Mouse (Mus musculus) large intestine, adult 2 months (tissue): ENCODE measurements at regions not wholly inside any gene's neighbourhood (a gene's known extent, or its start where the extent isn't known, plus 50 kb on each side); places are given as distances from the start of the nearest gene placed in this dataset.

Source experiments
- DNase-seq: peaks from one replicate; pipeline ENCODE4 v3.0.0-alpha.2; 2012; ENCODE audit warnings: low read depth, low spot score
- WGBS: fragments of 180-500 bp; shearing (Covaris S2); methylation state at CpG from one replicate; pipeline ENCODE4 v1.1.7; 2018; 5-methylcytosine and 5-hydroxymethylcytosine counted together

DNA sequence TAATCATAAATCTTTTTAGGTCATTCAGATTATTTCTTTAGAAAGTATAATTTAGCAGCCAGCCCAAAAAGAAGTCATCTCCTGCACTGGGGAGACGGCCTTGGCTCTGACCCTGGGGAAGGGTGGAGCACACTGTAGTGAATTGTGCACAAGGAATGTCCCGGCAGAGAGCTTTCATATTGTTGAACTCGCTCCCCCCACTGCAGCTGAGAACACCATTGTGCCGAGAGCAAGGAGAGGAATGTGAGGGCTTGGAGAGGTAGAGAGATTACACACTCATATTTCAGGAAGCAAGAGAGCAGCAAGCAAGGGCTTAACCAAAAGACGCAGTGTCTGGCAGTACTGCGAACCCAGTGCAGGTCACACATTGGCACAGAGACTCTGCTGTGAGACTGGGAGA, 216.8 kb downstream of the Zfp36l1 start:
- 11% methylated on average over 6 of the region's 6 CpGs for WGBS
- no peak for DNase-seq

DNA sequence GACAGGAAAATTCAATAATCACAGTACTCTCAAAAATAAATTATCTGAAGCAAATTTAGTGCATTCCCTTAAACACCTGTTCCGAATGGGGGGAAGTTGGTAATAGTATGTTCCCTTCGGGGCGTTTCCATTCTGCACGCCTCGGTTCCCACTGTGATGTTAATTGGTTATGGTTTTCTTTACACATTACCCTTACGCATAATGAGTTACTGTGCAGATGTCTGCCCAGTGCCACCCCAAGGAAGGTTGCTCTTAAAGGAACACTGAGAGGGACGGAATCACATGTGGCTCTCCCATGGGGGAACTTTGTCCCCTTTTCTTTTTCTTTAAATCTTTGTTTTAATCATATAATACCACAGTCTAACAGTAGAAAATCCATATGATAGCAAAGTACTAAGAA, 217.5 kb downstream of the Zfp36l1 start:
- 28% methylated on average over 7 of the region's 7 CpGs for WGBS
- DNase-seq = no peak

DNA sequence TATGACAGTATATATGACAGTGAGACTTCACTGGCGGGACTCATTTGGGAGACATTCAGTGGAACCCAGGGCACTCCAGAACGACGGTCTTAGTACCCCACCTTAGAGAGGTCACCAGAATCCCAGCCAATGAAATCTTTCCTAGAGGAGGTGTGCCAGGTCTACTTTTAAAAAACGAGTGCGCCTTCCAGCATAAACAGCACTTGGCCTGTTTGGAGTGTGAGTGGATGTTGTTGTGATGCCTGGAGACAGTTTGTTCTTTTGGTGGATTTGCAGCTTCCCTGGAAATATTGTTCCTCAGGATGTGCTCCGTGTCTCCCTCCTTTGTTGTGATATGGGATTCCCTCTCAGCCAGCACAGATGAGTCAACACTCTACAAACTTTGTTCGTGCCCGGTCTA, 219.9 kb downstream of the Zfp36l1 start:
- DNase-seq = no peak
- WGBS = 79% methylated on average over 8 of the region's 8 CpGs

DNA sequence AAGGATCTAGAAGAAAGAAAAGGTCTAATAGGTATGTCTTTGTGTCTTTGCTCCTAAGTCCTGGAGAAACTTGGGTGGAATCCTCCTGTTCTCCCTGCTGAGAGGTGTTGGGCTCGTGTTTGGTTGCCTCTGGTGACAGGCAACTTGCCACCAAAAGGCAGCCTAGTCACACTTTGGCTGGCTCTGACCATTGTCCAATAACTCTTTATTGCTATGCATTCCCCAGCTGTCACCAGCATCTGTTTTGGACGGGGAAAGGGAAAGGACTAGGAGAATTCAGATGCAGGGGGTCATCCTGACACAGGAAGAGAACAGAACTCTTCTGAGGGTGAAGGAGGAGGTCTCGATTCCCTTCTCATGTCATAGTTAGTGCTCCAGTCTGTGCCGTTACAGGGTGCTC, 220.9 kb downstream of the Zfp36l1 start:
- 22% methylated on average over 4 of the region's 4 CpGs for WGBS
- DNase-seq = no peak

DNA sequence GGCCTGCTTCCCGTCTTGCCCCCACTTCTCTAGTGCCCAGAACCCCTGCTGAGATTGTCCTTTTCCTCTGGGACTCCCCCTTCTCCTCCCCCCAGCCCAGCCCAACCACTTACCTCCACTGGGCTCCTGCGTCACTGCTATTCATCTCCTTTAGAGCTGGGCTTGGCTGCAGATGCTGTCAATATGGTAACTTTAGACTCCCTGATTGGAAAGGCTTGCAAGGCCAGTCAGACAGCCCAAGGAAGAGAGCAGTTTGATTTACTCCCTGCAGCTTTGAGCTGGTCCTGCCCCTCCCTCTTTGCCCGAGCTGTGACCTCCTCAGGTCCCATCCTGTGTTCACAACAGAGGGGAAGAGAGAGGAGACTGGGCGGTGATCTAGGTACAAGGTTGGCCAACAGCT, 221.9 kb downstream of the Zfp36l1 start:
- WGBS = 38% methylated on average over 4 of the region's 4 CpGs
- no peak for DNase-seq

DNA sequence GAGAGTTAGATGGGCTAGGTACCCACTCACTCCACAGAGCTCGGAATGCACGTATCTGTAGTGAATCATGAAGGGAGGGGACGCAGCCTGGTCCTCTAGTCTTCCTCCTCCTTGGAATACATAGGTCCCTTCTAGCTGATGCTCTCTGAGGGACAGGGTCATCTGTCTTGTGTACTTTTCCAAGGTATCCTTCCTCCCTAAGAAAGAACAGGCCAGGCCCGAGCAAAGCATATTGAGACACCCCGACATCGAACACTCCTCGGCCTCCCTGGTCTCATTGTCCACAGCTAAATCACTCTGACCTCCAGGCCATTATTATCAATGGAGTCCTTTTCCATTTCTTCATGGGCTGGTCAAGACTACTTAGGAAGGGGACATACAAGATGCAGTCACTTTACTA, 222.5 kb downstream of the Zfp36l1 start:
- DNase-seq = no peak
- WGBS = 98% methylated on average over 7 of the region's 7 CpGs

DNA sequence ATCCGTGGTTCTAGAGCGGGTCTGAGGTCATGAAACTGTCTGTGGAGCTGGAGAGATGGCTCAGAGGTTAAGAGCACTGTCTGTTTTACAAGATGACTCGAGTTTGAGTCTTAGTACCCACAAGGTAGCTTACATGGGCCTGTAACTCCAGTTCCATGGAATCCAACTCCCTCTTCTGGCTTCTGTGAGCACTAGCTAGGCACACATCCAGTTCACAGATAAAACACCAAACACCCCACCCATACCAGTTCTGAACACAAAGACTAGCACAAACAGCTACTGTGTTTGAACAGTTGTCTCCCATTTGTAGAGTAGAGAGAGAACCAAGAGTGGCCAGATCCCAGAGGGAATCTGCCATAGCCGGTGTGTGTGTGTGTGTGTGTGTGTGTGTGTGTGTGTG, 224.0 kb downstream of the Zfp36l1 start:
- WGBS = 83% methylated on average over 4 of the region's 4 CpGs

DNA sequence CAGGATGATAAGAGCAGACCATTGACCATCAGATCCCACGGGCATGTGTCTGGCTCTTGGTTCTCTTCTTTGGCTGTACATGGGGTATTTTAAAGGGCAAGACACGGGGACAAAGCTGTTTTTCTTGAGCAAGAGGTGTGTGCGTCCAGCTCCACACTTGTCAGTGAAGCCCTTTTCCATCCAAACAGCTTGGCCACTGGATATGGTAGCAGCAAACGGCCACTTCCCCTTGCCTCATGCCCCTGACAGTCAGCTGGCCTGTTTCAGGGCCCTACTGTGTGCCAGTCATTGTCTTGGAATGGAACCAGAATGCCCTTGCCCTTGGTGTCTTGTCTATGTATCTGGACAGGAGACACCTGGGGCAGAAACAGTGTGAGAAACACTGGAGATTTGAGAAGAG, 224.7 kb downstream of the Zfp36l1 start:
- DNase-seq = no peak
- WGBS = 69% methylated on average over 4 of the region's 4 CpGs

More for the DNA sequence above, 224.0 kb downstream of the Zfp36l1 start:
- DNase-seq = no peak

DNA sequence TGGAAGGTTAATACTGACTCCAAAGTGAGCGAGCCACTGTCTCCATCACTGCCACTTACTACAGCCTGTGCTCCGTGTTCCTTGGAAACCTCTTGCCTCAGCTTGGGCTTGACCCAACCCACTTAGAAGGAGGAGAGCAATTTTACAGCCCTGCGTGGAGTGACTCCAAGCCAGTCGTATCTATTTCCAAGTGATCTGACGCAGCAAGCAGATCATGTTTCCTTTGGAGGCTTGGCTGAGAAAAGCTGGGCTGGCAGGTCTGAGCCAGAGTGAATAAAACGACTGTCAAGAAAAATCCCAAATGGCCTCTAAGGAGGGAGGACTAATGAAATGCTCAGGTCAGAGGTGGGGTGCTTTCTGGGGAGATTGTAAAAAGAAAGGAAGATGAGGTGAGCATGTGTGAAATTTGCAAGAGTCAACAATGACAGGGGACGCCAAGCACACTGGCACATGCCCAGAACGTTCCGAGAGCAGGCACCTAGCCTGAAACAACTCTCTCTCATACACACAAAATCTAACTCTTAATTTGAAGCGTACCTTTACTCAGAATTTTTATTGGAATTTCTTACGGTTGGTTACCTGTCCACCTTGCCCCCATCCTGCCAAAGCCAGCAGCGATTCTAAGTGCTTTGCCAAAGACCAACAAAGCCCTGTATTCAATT, 225.5 kb downstream of the Zfp36l1 start:
- 17% methylated on average over 12 of the region's 12 CpGs for WGBS
- peak; percentile 65 for DNase-seq

DNA sequence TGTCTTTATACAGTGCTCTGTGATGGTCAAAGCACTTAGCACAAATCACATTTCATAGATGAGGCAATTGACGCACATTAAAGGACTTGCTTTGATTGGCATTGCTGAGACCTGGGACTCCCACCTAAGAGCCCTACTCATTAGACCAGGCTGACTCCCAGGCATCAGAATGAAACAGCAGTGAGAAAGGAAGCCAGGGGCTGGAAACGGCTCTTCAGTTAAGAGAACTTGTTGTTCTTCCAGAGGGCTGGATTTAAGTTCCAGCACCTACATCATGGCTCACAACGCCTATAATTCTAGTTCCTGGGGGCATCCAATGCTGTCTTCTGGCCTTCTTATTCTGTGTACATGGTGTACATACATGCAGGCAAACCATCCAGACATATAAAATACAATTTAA, 226.3 kb downstream of the Zfp36l1 start:
- no peak for DNase-seq
- 76% methylated on average over 3 of the region's 3 CpGs for WGBS

DNA sequence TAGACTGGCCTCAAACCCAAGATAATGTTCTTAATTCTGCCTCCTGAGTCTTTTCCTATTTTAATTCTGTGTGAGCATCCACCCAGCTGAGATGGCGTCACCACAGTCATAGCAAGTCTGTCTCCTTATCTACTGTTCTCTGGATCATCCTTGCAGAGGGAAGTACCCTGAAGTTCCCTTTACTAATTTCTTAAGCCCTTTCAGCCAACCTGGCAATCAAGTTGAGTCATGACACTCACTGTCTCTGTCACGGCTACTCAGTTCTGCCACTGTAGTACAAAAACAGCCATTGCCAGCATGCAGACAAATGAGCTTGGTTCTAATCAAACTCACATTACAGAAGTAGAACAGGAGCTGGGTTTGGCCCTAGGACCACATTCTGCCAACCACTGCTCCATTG, 227.5 kb downstream of the Zfp36l1 start:
- WGBS = 88% methylated on average over 2 of the region's 2 CpGs
- DNase-seq = no peak

DNA sequence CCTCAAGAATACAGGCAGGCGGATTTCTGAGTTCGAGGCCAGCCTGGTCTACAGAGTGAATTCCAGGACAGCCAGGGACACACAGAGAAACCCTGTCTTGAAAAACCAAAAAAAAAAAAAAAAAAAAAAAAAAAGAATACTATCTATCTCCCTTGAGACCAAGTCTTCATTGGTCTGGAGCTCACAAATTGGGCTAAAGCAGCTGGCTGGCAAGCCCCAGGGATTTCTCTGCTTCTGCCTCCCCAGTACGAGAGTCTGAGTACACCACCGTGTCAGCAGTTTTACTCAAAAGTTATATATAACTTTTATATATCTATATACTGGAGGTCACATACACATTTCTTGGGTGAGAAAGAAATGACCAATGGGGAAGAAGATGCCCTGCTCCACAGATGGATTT, 229.2 kb downstream of the Zfp36l1 start:
- 95% methylated on average over 4 of the region's 4 CpGs for WGBS
- DNase-seq = no peak

DNA sequence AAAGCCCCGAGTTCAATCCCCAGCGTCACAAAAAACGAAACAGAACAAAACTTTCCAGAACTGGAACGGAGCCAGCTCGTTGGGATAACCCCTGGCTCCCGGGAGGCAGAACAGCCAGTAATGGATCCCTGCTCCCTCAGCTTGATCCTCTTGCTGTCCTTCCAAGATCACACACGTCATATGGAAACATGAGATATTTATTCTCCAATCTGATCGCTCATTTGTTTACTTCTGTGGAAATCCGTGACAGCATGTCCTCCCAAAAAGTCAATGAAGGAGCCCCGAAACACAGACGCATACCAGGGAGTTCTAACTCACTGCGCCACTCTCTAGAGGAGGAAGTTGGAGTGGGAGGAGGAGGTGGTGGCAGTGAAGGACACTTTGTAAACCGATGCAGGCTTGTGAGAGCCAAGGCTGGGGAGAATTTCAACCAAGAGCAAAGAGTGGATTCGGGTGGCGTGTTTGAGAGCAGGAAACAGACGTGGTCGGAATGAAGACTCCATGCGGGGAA, 232.0 kb downstream of the Zfp36l1 start:
- 65% methylated on average over 18 of the region's 18 CpGs for WGBS
- DNase-seq = no peak

DNA sequence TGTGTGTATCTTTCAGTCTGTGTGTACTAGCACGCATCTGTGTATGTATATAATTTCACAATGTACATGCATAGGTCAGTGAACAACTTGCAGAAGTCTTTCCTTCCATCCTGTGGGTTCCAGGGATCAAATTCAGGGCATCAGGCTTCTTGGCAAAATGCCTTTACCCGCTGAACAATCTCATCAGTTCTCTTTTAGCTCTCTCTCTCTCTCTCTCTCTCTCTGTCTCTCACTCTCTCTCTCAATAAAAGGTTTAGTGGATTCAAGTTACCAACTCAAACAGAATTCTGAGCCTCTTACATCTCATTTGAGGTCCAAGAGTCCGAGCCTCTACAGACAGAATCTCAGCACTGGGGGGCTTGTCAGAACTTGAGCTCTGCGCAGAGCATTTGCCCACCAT, 232.5 kb downstream of the Zfp36l1 start:
- 84% methylated on average over 4 of the region's 4 CpGs for WGBS
- DNase-seq = no peak

DNA sequence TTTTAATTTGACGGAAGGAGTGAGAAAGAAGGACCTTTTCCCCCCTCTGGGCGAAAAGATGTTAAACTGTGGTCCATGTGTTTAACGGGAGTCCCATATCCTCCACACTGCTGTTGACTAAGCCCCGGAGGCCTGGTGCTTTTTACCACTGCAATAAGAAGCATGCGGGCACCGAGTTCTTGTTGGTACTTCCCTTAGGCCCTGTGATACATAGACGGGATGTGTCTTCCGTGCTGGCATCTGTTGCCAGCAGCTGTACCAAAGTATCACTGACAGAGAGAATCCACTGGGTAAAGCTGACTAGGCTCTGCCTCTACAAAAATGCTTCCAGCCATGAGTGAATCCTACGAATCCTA, 232.9 kb downstream of the Zfp36l1 start:
- DNase-seq = no peak
- 75% methylated on average over 9 of the region's 9 CpGs for WGBS

DNA sequence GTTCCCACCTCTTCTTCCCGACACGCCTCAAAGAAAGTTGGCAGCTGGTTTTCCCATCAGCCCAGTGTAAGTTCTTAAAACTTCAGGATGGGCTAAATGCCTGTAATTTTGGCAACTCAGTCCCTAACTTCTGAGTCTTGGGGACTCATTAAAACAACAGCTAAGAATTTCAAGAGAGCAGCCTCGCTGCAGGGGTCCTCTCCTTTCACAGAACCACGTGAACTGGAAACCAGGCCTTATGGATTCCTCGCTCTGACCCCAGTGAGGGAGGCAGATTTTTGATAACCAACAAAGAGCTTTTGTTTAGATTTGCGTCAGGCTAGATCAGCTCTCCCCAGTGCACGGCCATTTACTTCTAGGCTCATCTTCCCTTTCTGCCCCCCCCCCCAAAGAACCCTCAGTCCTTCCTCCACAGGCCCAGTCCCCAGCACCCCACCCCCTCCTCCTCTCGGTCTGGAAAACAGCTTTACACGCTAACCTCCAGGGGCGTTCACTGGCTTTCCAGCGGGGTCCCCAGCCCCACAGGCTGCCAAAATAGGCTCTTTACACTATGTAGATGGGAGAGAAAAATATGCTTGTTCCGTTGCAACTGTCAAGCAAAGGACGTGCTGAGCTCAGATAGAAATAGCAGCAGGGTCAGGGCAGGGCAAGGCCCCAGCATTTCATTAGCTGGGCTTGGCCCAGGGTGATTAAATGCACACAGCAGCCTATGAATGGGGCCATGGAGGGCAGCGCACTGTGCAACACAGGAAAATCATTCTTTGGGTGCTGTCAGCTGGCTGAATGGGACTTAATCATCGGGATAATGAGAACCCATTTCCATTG, 233.5 kb downstream of the Zfp36l1 start:
- 67% methylated on average over 15 of the region's 15 CpGs for WGBS
- no peak for DNase-seq

DNA sequence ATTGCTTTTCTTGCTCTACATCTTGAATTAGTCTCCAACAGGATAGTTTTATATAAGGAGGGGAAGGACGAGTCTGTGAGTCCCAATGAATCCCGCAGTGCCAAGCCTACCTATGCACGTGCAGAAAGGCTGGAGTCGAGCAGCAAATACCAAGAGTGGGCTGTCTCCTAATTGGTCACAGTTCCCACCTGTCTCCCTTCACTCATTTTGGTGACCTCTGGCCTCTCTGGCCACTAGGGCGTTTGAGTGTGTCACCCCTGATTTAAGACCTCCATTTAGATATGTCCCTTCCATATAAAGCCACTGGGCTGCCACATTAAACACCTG, 234.1 kb downstream of the Zfp36l1 start:
- DNase-seq = no peak
- 77% methylated on average over 5 of the region's 5 CpGs for WGBS

DNA sequence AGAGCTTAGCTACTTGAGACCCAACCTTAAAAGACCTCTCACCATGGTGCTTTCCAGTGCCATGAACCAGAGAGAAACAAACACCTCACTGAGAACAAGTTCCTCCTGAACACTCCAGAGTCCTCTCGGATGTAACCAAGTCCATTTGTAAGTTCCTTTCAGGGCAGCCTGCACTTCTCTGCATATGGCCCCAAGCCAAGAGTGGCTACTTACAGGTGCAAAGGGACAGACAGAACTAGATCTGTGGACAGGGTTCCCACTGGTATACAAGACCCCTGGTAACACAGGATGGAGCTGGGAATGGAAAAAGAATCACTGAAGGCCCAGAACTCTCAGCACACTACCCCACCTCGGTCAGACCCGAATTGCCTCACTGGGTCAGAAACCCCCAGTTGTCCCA, 234.7 kb downstream of the Zfp36l1 start:
- WGBS = 96% methylated on average over 3 of the region's 3 CpGs
- no peak for DNase-seq

DNA sequence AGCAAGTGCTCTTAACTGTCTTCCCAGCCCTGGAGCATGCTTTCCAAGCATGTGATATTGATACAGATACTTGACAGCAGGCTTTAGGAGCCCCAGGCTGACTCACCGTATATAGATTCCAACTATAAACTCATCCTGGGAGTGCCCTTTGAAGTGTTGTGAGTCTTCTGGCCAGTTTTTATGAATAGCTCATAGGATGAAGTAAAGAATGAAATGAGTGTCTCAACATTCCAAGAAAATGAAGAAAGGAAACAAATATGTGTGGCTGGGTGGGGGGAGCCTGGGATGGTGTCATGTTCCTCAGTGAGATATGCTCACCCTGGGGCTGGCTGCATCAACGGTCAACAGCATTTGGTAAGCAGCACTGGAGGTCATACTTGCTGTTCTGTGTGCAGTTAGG, 238.5 kb downstream of the Zfp36l1 start:
- 45% methylated on average over 2 of the region's 2 CpGs for WGBS
- DNase-seq = no peak

DNA sequence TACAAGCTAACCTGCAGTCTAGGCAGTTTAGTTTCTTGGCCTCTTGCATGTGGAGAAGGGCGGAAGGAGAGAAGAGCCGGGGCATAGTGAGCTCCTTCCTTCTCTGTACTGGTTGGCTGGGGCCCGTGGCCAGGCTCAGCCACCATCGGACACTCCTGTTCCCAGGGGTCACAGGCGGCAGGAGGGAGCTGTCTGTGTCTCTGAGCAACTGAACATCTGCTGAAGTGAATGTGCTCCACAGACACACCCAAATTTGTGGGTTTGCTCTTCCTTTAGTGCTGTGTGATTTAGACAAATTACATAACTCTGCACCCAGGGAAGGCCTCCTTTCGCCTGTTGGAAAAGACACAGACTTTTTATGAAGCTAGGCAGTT, 247.6 kb downstream of the Zfp36l1 start:
- no peak for DNase-seq
- WGBS = 25% methylated on average over 6 of the region's 6 CpGs

DNA sequence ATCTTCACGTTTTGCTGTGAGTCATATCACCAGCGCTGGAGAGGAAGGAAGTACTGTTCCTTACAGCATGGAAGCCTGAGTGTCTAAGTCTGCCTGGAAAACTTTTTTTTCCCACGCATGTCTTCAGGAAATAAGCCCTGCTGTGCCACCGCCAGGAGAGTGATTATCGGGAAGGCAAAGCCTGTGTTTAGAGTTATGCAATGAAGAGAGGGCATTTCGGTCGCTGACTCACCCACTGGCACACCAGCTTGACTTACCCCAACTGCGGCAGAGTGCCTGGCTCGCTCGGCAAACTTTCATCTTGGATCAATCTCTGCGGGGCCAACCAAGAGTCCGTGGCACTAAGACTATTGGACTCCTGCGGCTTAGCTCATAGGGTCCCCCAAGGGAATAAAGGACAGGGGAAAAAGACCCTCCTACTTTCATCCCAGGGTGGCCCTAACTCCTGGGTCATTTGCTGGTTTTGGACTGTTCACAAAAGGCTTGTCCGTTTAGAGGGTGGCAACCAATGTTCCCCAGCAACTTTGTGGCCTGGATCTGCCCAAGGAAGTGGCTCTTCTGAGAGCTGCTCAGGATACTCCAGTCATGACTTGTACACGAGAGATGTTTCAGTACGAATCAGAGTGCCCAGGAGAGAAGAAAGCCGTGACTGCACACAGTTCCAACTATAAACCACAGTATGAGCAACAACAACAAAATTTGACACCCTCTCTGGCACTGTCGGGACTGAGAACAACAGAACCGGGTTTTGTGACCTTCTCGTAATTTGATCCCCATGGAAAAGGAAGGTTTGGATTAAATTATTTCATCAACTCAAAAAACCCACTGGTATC, 248.3 kb downstream of the Zfp36l1 start:
- DNase-seq = no peak
- WGBS = 69% methylated on average over 20 of the region's 20 CpGs
